Comparison of ENCODE assay signal across 22 mouse cellular contexts in genomic region chr19:35143781-35144180, GRCm38 (mm10).
DNase-seq lines count a peak whose midpoint lies in the region; ATAC-seq and TF ChIP-seq lines count a peak whose summit lies in the region.
"Had no signal": no experiment of that assay in that cellular context is flagged by ENCODE, and none has a peak within 500 bp of the region (broad histone marks: within the 10 kb centered on the region; RNA-seq: fewer than 3 reads in every experiment).

No protein-coding gene starts in this region.

- H3K4me1 ChIP-seq in MEL (ENCODE audit: control insufficient read depth in 1 of 2, insufficient read depth in 2 of 2, low read length in 2 of 2), result peaks cover 0 to 11% of the 10 kb centered on the region in 2 experiments; a peak in 3 of 4 replicates
- H3K4me1 ChIP-seq in thymus, adult 2 months (replicated peaks; ENCODE audit: control insufficient read depth, insufficient read depth, low read length), result no peaks in the 10 kb centered on the region
- H3K4me1 ChIP-seq: embryonic facial prominence, embryonic 10.5 days; embryonic facial prominence, embryonic 12.5 days; forebrain, embryonic 13.5 days; forebrain, embryonic 15.5 days had no signal

- no peak overlapping the region for H3K9ac ChIP-seq in MEL (ENCODE audit: control insufficient read depth, low read depth, low read length, poor library complexity, severe bottlenecking)
- H3K9ac ChIP-seq: embryonic facial prominence, embryonic 12.5 days; forebrain, embryonic 13.5 days; forebrain, embryonic 15.5 days; forebrain, postnatal 0 days had no signal

- H3K36me3 ChIP-seq in MEL (ENCODE audit: control insufficient read depth in 1 of 2, insufficient read depth in 2 of 2, low read length in 2 of 2), result peaks cover 0 to 17% of the 10 kb centered on the region in 2 experiments; a peak in 2 of 4 replicates
- no peaks in the 10 kb centered on the region for H3K36me3 ChIP-seq in thymus, adult 2 months (ENCODE audit: control insufficient read depth, insufficient read depth, low read length)
- H3K36me3 ChIP-seq: embryonic facial prominence, embryonic 10.5 days; embryonic facial prominence, embryonic 12.5 days; forebrain, embryonic 15.5 days had no signal

- ATAC-seq in granulocyte monocyte progenitor cell, adult 5-6 weeks (replicated peaks; ENCODE audit: poor library complexity, severe bottlenecking), result peak; percentile 91
- ATAC-seq in megakaryocyte, adult 5-6 weeks (ENCODE audit: poor library complexity, severe bottlenecking), result peak; percentile 74
- no peak for ATAC-seq in frontal cortex, adult (ENCODE audit: low TSS enrichment)
- ATAC-seq: forebrain, embryonic 13.5 days; forebrain, embryonic 15.5 days; forebrain, postnatal 0 days had no signal

- H3K27me3 ChIP-seq in MEL (ENCODE audit: control insufficient read depth in 1 of 2, insufficient read depth in 2 of 2, low read length in 2 of 2), result no peaks in the 10 kb centered on the region
- H3K27me3 ChIP-seq in thymus, adult 2 months (ENCODE audit: control insufficient read depth, insufficient read depth, low read length), result no peaks in the 10 kb centered on the region
- H3K27me3 ChIP-seq: embryonic facial prominence, embryonic 12.5 days; forebrain, embryonic 13.5 days; forebrain, embryonic 15.5 days had no signal

- no peak for TF ChIP-seq POLR2A in MEL (IDR thresholded peaks at IDR 0.05; ENCODE audit: control insufficient read depth in 1 of 2, insufficient read depth in 1 of 2, low read depth in 1 of 2, low read length in 2 of 2, poor library complexity in 1 of 2)
- TF ChIP-seq POLR2A in thymus, adult 2 months (IDR thresholded peaks at IDR 0.05; ENCODE audit: control insufficient read depth, extremely low read depth, insufficient read depth, low read length, poor library complexity), result no peak

- H3K9me3 ChIP-seq in MEL (replicated peaks; ENCODE audit: insufficient read depth, low read length), result no peaks in the 10 kb centered on the region
- H3K9me3 ChIP-seq: embryonic facial prominence, embryonic 10.5 days; embryonic facial prominence, embryonic 12.5 days; forebrain, embryonic 13.5 days; forebrain, embryonic 15.5 days had no signal

- DNase-seq in MEL (ENCODE audit: low read depth, low spot score), result peak; percentile 85
- peak; percentile 72 for DNase-seq in MEL-GATA-1-ER (ENCODE audit: extremely low read depth, low read depth)
- no peak for DNase-seq in kidney, adult 11 months
- no peak for DNase-seq in thymus, postnatal 14 days
- DNase-seq in thymus, adult 2 months, result no peak
- DNase-seq: adrenal gland, adult 2 months; adrenal gland, postnatal 10 days; adrenal gland, postnatal 25 days; cerebellum, adult 11 months; cerebellum, adult 18-20 months; cerebellum, adult 8-10 months; cerebellum, adult 9-11 months; cerebellum, postnatal 14 days; cerebellum, postnatal 36 days; forebrain, postnatal 0 days had no signal

- no peaks in the 10 kb centered on the region for H3K79me2 ChIP-seq in MEL (ENCODE audit: control insufficient read depth, insufficient read depth, low read length, poor library complexity)

- no peak for TF ChIP-seq CTCF in MEL (IDR thresholded peaks at IDR 0.05 in 2 of 3, conservative IDR thresholded peaks at IDR 0.05 in 1 of 3; ENCODE audit: control insufficient read depth in 1 of 3, insufficient read depth in 1 of 3, low read depth in 2 of 3, low read length in 3 of 3, poor library complexity in 1 of 3, severe bottlenecking in 1 of 3)
- no peak for TF ChIP-seq CTCF in thymus, adult 2 months (IDR thresholded peaks at IDR 0.05; ENCODE audit: borderline replicate concordance, control insufficient read depth, extremely low read depth, insufficient read depth, low read length, poor library complexity)

- no peak for TF ChIP-seq RAD21 in MEL (IDR thresholded peaks at IDR 0.05; ENCODE audit: low read depth, low read length)

- no peak overlapping the region for H3K4me3 ChIP-seq in MEL (ENCODE audit: control insufficient read depth in 1 of 2, insufficient read depth in 1 of 2, low read depth in 2 of 2, low read length in 2 of 2)
- no peak overlapping the region for H3K4me3 ChIP-seq in thymus, adult 2 months (ENCODE audit: control insufficient read depth, insufficient read depth, low read length)
- H3K4me3 ChIP-seq: embryonic facial prominence, embryonic 10.5 days; embryonic facial prominence, embryonic 12.5 days; forebrain, embryonic 13.5 days; forebrain, embryonic 15.5 days had no signal

- peak; percentile 74 to 91 for TF ChIP-seq EP300 in MEL (IDR thresholded peaks at IDR 0.05; ENCODE audit: low read depth in 1 of 2, low read length in 2 of 2)

- 38% methylated on average over 2 of the region's 2 CpGs for WGBS in thymus, adult 2 months

- no peak overlapping the region for H3K27ac ChIP-seq in MEL (ENCODE audit: control insufficient read depth, low read depth, low read length)
- H3K27ac ChIP-seq in thymus, adult 2 months (ENCODE audit: control insufficient read depth, insufficient read depth, low read length), result no peak overlapping the region
- H3K27ac ChIP-seq: embryonic facial prominence, embryonic 10.5 days; embryonic facial prominence, embryonic 12.5 days; forebrain, embryonic 13.5 days; forebrain, embryonic 15.5 days had no signal

TF ChIP-seq in MEL, 35 proteins besides CTCF, POLR2A, EP300 and RAD21:
- no peak for TF ChIP-seq ZC3H11A (IDR thresholded peaks at IDR 0.05; ENCODE audit: low read depth, low read length)
- no peak for TF ChIP-seq KAT2A (conservative IDR thresholded peaks at IDR 0.05; ENCODE audit: low read depth, low read length)
- no peak for TF ChIP-seq POLR2AphosphoS2 (IDR thresholded peaks at IDR 0.05; ENCODE audit: low read length)
- TF ChIP-seq ZMIZ1 (IDR thresholded peaks at IDR 0.05; ENCODE audit: low read depth, low read length), result no peak
- TF ChIP-seq RCOR1 (IDR thresholded peaks at IDR 0.05; ENCODE audit: low read depth, low read length), result peak; percentile 98
- no peak for TF ChIP-seq POLR2AphosphoS5 (IDR thresholded peaks at IDR 0.05; ENCODE audit: borderline replicate concordance, low read depth, low read length)
- TF ChIP-seq GATA1 (IDR thresholded peaks at IDR 0.05; ENCODE audit: low read depth, low read length), result peak; percentile 79
- no peak; the same call in 1 of the 2 replicates for TF ChIP-seq CHD2 (IDR thresholded peaks at IDR 0.05; ENCODE audit: low read length)
- TF ChIP-seq ZNF384 (IDR thresholded peaks at IDR 0.05; ENCODE audit: low read depth, low read length), result no peak
- TF ChIP-seq ETS1 (IDR thresholded peaks at IDR 0.05; ENCODE audit: low read depth, low read length), result peak; percentile 59
- no peak for TF ChIP-seq UBTF (IDR thresholded peaks at IDR 0.05; ENCODE audit: borderline replicate concordance, insufficient read depth, low read depth, low read length)
- TF ChIP-seq TCF12 (IDR thresholded peaks at IDR 0.05; ENCODE audit: low read depth, low read length), result peak; percentile 38; the same call in 1 of the 2 replicates
- TF ChIP-seq ELF1 (IDR thresholded peaks at IDR 0.05; ENCODE audit: low read depth, low read length), result no peak
- TF ChIP-seq TAL1 (IDR thresholded peaks at IDR 0.05; ENCODE audit: low read length), result peak; percentile 48; the same call in 1 of the 2 replicates
- TF ChIP-seq MAX (IDR thresholded peaks at IDR 0.05; ENCODE audit: low read length), result no peak

Comparison
In these comparisons a context has a peak if more than half of its experiments do, and no peak if none do; other contexts are left out.
1. DNase-seq: peak in MEL (single experiment) and MEL-GATA-1-ER (single experiment); none in kidney, adult 11 months (single experiment), thymus, postnatal 14 days (single experiment) and thymus, adult 2 months (single experiment).